ENCODE assay signal across 23 mouse cellular contexts in the genomic region with DNA sequence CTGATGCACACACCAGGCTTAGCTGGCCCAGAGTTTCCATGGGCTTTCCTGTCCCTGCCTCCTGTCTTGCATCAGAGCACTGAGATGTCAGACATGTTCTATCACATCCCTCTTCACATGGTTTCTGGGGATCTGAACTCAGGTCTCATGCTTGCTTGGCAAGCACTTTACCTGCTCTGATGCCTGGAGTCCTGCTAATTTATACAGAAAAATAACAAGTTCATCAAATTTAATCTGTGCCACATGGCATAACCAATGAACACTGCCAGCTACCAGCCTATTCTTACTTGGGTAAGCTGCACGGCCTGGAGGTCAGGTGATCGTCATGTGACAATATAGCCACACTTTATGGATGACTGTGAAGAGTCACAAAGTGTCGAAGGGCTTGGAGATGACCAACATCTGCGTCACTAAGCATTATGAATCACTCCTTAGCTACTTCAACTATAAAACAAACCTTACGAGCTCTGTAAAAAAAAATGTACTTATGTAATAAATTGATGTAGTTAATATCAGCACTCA.
"Had no signal": no experiment of that assay in that cellular context is flagged by ENCODE, and none has a peak within 500 bp of the region (broad histone marks: within the 10 kb centered on the region; RNA-seq: fewer than 3 reads in every experiment).

No protein-coding gene starts in this region.

- H3K4me2 ChIP-seq: heart, embryonic 12.5 days; hindbrain, embryonic 12.5 days; hindbrain, embryonic 14.5 days; kidney, embryonic 15.5 days; limb, embryonic 13.5 days; limb, embryonic 15.5 days; liver, embryonic 12.5 days had no signal

- H3K27ac ChIP-seq: gastrocnemius, adult 2 months; heart, adult 2 months; hindbrain, embryonic 10.5 days; hindbrain, embryonic 12.5 days; hindbrain, embryonic 14.5 days; hindbrain, postnatal 0 days; kidney, embryonic 15.5 days; kidney, postnatal 0 days; limb, embryonic 13.5 days; limb, embryonic 15.5 days; liver, embryonic 12.5 days; liver, embryonic 14.5 days had no signal

- H3K27me3 ChIP-seq: hindbrain, embryonic 12.5 days had no signal

- H3K4me3 ChIP-seq: gastrocnemius, adult 2 months; heart, adult 2 months; heart, embryonic 12.5 days; hindbrain, embryonic 10.5 days; hindbrain, embryonic 12.5 days; kidney, embryonic 15.5 days; limb, embryonic 13.5 days; limb, embryonic 15.5 days; liver, embryonic 12.5 days had no signal

- H3K36me3 ChIP-seq: heart, embryonic 12.5 days; hindbrain, embryonic 10.5 days; hindbrain, embryonic 12.5 days; kidney, embryonic 15.5 days; limb, embryonic 13.5 days; limb, embryonic 15.5 days; liver, embryonic 12.5 days had no signal

- DNase-seq: gastrocnemius, adult 2 months; gastrocnemius, postnatal 10 days; gastrocnemius, postnatal 25 days; heart, adult 2 months; heart, postnatal 10 days; heart, postnatal 4 days; kidney, adult 11 months; kidney, adult 2 months; kidney, adult 9 months; kidney, postnatal 14 days; kidney, postnatal 36 days; left cerebral cortex, postnatal 4 days had no signal
